Mouse (Mus musculus) heart, adult 2 months (tissue): ENCODE data around the gene Olfr761.

Source experiments
- CTCF ChIP-seq: fragments of 200-600 bp; IDR thresholded peaks from 2 replicates; pipeline ENCODE4 v1.8.1; 2022; ENCODE audit warnings: antibody characterized with exemption, mild to moderate bottlenecking, moderate library complexity
- POLR2A ChIP-seq: fragments of 200-500 bp; IDR thresholded peaks from 2 replicates; pipeline ENCODE4 v1.6.1; 2011; ENCODE audit warnings: mild to moderate bottlenecking, low read depth, low read length, control low read depth; ENCODE audit not compliant: insufficient read depth

- TF ChIP-seq POLR2A (no peak), CTCF (no peak)
Measured at GRCm38 (mm10) chr17:37920248-37920647, 32.6 kb downstream of the Olfr761 start, which contains the start of gene Olfr128.
